Mouse (Mus musculus): ENCODE data around the gene Sstr4. TPM values are rescaled to one million over a fixed set of nuclear protein-coding genes. Genes with fewer than 3 reads are reported as not detected.

The Sstr4 gene
- polyA plus RNA-seq, 1 experiment = not detected

GRCm38 (mm10) chr2:148441421-148441820 lies 46.3 kb downstream of the Sstr4 start:
- Histone ChIP-seq H3K4me3 (ENCODE audit: insufficient read depth, poor library complexity, severe bottlenecking) (no peak overlapping the region), H3K79me2 (ENCODE audit: control insufficient read depth, insufficient read depth) (no peaks in the 10 kb centered on the region), H3ac (ENCODE audit: control insufficient read depth, insufficient read length, low read depth) (no peak overlapping the region), H3K27me3 (ENCODE audit: control insufficient read depth, insufficient read depth, insufficient read length) (no peaks in the 10 kb centered on the region), H3K79me3 (ENCODE audit: low read depth) (no peaks in the 10 kb centered on the region), H3K36me3 (ENCODE audit: control insufficient read depth, insufficient read depth) (no peaks in the 10 kb centered on the region)
- TF ChIP-seq MAX (IDR thresholded peaks at IDR 0.05) = no peak

GRCm38 (mm10) chr2:148442172-148442571 lies 47.0 kb downstream of the Sstr4 start:
- H3K36me3 ChIP-seq (ENCODE audit: control insufficient read depth, insufficient read depth) = no peaks in the 10 kb centered on the region

DNA sequence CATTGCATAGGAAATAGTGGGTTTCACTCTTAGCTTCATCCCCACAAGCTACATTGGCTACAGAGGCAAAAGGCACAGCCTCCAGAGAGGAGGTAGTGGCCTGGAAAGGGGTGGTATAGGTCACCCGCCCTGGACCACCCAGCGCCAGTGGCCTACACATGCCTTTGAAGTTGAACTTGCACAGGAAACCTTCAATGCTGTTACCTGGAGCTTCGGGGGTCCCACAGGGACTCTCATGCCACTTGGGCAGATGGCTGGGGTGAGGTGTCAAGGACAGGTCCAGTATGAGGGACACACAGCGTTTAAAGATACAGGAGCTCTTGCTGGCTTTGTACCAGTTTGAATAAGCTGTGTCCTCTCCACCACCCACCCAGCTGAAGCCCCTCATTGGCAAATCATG lies 47.6 kb downstream of the Sstr4 start:
- no peaks in the 10 kb centered on the region for H3K27me3 ChIP-seq (ENCODE audit: control insufficient read depth, insufficient read depth, insufficient read length)
- H3K79me3 ChIP-seq (ENCODE audit: low read depth) = no peaks in the 10 kb centered on the region
- no peak overlapping the region for H3K4me3 ChIP-seq (ENCODE audit: insufficient read depth, poor library complexity, severe bottlenecking)
- H3K79me2 ChIP-seq (ENCODE audit: control insufficient read depth, insufficient read depth) = no peaks in the 10 kb centered on the region
- no peak overlapping the region for H3ac ChIP-seq (ENCODE audit: control insufficient read depth, insufficient read length, low read depth)
- no peak for TF ChIP-seq USF1 (IDR thresholded peaks at IDR 0.05; ENCODE audit: low read depth)
- no peak for TF ChIP-seq MAX (IDR thresholded peaks at IDR 0.05)
- no peak for TF ChIP-seq CTCF (IDR thresholded peaks at IDR 0.05; ENCODE audit: control insufficient read depth, insufficient read depth, insufficient read length)
- no peak for TF ChIP-seq MYOG (IDR thresholded peaks at IDR 0.05; ENCODE audit: control insufficient read depth, extremely low read depth, insufficient read length)
- no peaks in the 10 kb centered on the region for H3K36me3 ChIP-seq (ENCODE audit: control insufficient read depth, insufficient read depth)

More at GRCm38 (mm10) chr2:148442172-148442571, 47.0 kb downstream of the Sstr4 start:
- no peaks in the 10 kb centered on the region for H3K79me3 ChIP-seq (ENCODE audit: low read depth)
- no peak overlapping the region for H3ac ChIP-seq (ENCODE audit: control insufficient read depth, insufficient read length, low read depth)
- no peaks in the 10 kb centered on the region for H3K79me2 ChIP-seq (ENCODE audit: control insufficient read depth, insufficient read depth)
- TF ChIP-seq CTCF (IDR thresholded peaks at IDR 0.05; ENCODE audit: control insufficient read depth, insufficient read depth, insufficient read length) (no peak), MYOG (IDR thresholded peaks at IDR 0.05; ENCODE audit: control insufficient read depth, extremely low read depth, insufficient read length) (no peak), MAX (IDR thresholded peaks at IDR 0.05) (no peak), FOSL1 (IDR thresholded peaks at IDR 0.05; ENCODE audit: insufficient read depth, low read length, poor library complexity, severe bottlenecking) (no peak), USF1 (IDR thresholded peaks at IDR 0.05; ENCODE audit: low read depth) (no peak), CEBPB (IDR thresholded peaks at IDR 0.05; ENCODE audit: low read depth) (no peak), MYOD1 (IDR thresholded peaks at IDR 0.05; ENCODE audit: control insufficient read depth, insufficient read length, low read depth) (no peak)
- H3K27me3 ChIP-seq (ENCODE audit: control insufficient read depth, insufficient read depth, insufficient read length) = no peaks in the 10 kb centered on the region
- no peak overlapping the region for H3K4me3 ChIP-seq (ENCODE audit: insufficient read depth, poor library complexity, severe bottlenecking)

- Histone ChIP-seq H3ac (ENCODE audit: control insufficient read depth, insufficient read length, low read depth) (no peak within 1 kb of the TSS), H3K27me3 (ENCODE audit: control insufficient read depth, insufficient read depth, insufficient read length) (no peaks in the 10 kb centered on the region), H3K4me3 (ENCODE audit: insufficient read depth, poor library complexity, severe bottlenecking) (no peak within 1 kb of the TSS), H3K79me3 (ENCODE audit: low read depth) (no peaks in the 10 kb centered on the region), H3K79me2 (ENCODE audit: control insufficient read depth, insufficient read depth) (no peaks in the 10 kb centered on the region), H3K36me3 (ENCODE audit: control insufficient read depth, insufficient read depth) (no peaks in the 10 kb centered on the region)
- no peak for TF ChIP-seq MAX (IDR thresholded peaks at IDR 0.05)
Observed at GRCm38 (mm10) chr2:148443249-148443958, 48.3 kb downstream of the Sstr4 start, which contains the start of gene Cd93. Gene Cd93 (minus strand): TSS chr2:148443563.

DNA sequence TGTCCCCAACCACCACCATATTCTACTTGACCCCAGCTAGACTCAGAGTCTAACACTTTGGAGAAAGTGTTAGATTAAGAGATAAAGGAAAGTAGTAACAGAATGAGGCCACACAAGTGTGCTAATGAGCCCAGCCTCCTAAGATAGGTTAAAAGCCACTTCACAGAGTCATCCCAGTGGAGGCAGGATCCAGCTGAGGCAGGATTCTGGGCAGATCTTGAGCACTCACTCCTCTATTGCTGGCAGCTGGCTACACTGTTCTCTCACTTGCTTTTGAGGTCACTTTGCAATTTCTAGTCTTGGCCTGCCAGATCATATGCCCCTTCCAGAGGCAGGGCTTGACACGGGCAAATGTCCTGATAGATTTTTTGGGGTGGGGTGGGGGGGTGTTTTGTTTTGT lies 49.3 kb downstream of the Sstr4 start:
- no peak for TF ChIP-seq MYOD1 (IDR thresholded peaks at IDR 0.05; ENCODE audit: control insufficient read depth, insufficient read length, low read depth)
- no peak for TF ChIP-seq MAX (IDR thresholded peaks at IDR 0.05)
- no peak for TF ChIP-seq FOSL1 (IDR thresholded peaks at IDR 0.05; ENCODE audit: insufficient read depth, low read length, poor library complexity, severe bottlenecking)
- TF ChIP-seq CTCF (IDR thresholded peaks at IDR 0.05; ENCODE audit: control insufficient read depth, insufficient read depth, insufficient read length) = no peak
- TF ChIP-seq MYOG (IDR thresholded peaks at IDR 0.05; ENCODE audit: control insufficient read depth, extremely low read depth, insufficient read length) = no peak
- TF ChIP-seq USF1 (IDR thresholded peaks at IDR 0.05; ENCODE audit: low read depth) = no peak
- no peak for TF ChIP-seq CEBPB (IDR thresholded peaks at IDR 0.05; ENCODE audit: low read depth)
- Histone ChIP-seq H3K4me3 (ENCODE audit: insufficient read depth, poor library complexity, severe bottlenecking) (no peak overlapping the region), H3K36me3 (ENCODE audit: control insufficient read depth, insufficient read depth) (no peaks in the 10 kb centered on the region), H3ac (ENCODE audit: control insufficient read depth, insufficient read length, low read depth) (no peak overlapping the region), H3K79me3 (ENCODE audit: low read depth) (no peaks in the 10 kb centered on the region), H3K27me3 (ENCODE audit: control insufficient read depth, insufficient read depth, insufficient read length) (no peaks in the 10 kb centered on the region), H3K79me2 (ENCODE audit: control insufficient read depth, insufficient read depth) (no peaks in the 10 kb centered on the region)

GRCm38 (mm10) chr2:148445616-148446015 lies 50.5 kb downstream of the Sstr4 start:
- H3K79me2 ChIP-seq (ENCODE audit: control insufficient read depth, insufficient read depth) = no peaks in the 10 kb centered on the region
- TF ChIP-seq MAX (IDR thresholded peaks at IDR 0.05) = no peak
- TF ChIP-seq CTCF (IDR thresholded peaks at IDR 0.05; ENCODE audit: control insufficient read depth, insufficient read depth, insufficient read length) = no peak
- TF ChIP-seq CEBPB (IDR thresholded peaks at IDR 0.05; ENCODE audit: low read depth) = peak; percentile 34

More at GRCm38 (mm10) chr2:148445616-148446015, 50.5 kb downstream of the Sstr4 start:
- H3K79me3 ChIP-seq (ENCODE audit: low read depth) = no peaks in the 10 kb centered on the region
- H3K27me3 ChIP-seq (ENCODE audit: control insufficient read depth, insufficient read depth, insufficient read length) = no peaks in the 10 kb centered on the region
- no peak overlapping the region for H3K4me3 ChIP-seq (ENCODE audit: insufficient read depth, poor library complexity, severe bottlenecking)
- no peak overlapping the region for H3ac ChIP-seq (ENCODE audit: control insufficient read depth, insufficient read length, low read depth)
- H3K36me3 ChIP-seq (ENCODE audit: control insufficient read depth, insufficient read depth) = no peaks in the 10 kb centered on the region

Other genes starting within 250 kb of the Sstr4 start
- gene Thbd, start 12.8 kb downstream of the Sstr4 start, polyA plus RNA-seq (2012; fragmentation: generic; extraction: Trizol) = 4.2 TPM
- 0.07 TPM for gene Cd93, start 48.2 kb downstream of the Sstr4 start, polyA plus RNA-seq (2012; fragmentation: generic; extraction: Trizol)

Data from C2C12 (cell line).